Mouse (Mus musculus): ENCODE data around the gene Fkbp14. TPM values are rescaled to one million over a fixed set of nuclear protein-coding genes. Genes with fewer than 3 reads are reported as not detected.

Gene Fkbp14
- polyA plus RNA-seq, 1 experiment, result not detected

DNA sequence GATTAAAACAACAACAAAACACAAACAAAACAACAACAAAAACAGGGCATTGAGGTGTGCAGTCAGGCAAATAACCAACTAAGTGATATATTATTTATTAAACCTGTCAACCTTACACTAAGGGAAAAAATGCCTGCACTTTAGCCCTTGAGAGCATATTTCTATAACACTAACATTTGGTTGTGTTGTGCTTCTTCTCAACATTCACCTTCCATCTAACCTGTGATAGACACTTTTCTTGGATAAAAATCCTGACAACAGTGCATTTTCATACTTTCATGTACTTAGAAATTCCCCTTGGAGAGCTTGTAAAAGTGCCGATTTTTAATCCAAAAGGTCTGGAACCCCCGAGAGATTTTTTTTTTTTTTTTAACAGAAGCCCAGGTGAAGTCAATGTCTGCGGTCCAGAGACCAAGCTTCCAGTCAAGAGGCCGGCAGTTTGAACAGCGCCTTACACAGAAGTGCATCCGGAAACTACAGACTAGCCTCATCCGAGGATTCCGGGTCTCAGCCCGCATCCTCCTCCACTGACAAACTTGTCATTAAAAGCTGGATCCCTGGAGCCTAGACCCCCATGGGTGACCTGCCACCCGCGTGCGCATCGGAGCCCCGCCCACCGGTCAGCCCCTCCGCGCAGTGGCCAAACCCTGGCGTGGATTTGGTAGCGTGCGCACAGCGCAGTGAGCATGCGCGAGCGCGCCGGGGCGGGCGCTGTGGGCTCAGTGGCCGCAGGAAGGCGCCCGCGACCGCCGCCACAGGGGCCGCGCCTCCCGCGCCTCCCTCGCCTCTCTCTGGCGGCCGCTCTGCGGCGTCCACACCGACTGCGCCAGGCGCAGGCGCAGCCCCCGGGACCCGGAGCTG lies 2.4 kb downstream of the Fkbp14 start, which contains the start of gene Plekha8:
Plekha8 (plus strand) TSS at position 643 of the 861 bp plus-strand sequence.
- TF ChIP-seq GATA1 (IDR thresholded peaks at IDR 0.05; ENCODE audit: low read length), result no peak

DNA sequence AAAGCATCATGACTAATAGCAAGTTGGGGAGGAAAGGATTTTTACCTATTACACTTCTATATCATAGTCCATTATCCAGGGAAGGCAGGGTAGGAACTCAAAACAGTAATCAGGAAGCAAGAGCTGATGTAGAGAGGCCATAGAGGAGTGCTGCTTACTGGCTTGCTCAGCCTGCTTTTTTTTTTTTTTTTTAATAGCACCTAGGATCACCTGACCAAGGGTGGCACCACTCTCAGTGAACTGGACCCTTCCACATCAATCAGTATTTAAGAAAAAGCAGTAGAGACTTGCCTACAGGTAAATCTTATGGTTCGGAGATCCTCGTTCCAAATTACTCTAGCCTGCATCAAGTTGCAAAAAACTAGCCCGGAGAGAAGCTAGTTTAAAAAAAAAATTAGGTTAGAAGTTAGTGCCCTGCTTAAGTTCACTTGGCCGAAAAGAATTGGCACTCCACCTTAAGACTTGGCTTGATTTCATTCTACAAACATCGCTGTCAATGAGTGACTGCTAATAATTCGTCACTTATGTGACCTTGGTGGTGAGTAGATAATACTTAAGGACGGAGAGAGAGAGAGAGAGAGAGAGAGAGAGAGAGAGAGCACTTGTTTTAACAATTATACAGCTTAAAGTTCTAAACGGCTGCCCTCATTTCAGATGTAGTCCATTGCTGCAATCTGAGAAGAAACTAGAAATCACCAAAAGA lies 3.2 kb downstream of the Fkbp14 start:
- no peak for TF ChIP-seq GATA1 (IDR thresholded peaks at IDR 0.05; ENCODE audit: low read length)

DNA sequence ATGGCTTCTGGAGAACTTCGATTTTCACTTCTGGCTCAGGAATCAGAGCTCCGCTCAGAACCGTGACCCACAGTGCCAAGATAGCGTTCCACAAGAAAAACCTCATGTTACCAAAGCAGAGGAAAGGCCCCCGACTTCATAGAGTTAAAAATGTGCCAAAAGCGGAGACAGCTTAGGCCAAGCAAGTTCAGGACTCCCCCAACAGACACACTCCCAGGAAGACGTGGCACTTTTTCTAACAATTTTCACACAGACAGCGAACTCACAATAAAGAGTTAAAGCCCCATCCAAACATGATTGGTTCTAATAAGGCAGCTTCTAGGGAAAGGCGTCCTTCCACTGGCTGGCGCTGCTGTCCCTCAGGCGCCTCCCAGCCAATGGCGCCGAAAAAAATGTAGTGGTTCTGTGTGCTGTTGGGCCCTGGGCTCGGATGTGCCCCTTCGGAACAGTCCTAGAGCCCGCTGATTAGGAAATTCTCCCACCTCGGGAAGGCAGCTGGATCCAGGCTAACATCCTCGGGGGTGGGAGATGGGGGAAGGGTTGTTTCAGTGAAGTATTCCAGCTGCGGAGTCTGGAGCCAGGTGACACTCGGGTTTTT lies 4.1 kb downstream of the Fkbp14 start:
- no peak for TF ChIP-seq GATA1 (IDR thresholded peaks at IDR 0.05; ENCODE audit: low read length)

DNA sequence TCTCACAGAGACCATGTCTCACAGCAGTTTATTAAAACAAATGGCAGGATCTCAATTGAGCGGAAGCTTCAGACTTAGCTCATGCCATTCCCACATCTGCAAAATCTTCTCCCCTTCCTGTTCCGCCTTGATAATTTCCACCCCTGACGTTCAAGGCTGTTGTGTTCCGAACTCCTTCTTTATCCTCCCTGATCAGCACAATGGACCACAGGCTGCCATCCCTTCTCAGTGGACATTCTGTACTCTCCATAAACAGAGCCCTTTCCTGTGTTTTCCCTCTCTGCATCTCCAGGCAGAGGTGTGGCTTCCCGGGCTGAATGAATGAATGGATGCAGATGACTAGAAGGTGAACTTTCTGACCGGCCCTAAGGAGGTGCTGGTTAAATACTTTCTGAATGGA lies 5.3 kb downstream of the Fkbp14 start:
- no peak for TF ChIP-seq GATA1 (IDR thresholded peaks at IDR 0.05; ENCODE audit: low read length)

DNA sequence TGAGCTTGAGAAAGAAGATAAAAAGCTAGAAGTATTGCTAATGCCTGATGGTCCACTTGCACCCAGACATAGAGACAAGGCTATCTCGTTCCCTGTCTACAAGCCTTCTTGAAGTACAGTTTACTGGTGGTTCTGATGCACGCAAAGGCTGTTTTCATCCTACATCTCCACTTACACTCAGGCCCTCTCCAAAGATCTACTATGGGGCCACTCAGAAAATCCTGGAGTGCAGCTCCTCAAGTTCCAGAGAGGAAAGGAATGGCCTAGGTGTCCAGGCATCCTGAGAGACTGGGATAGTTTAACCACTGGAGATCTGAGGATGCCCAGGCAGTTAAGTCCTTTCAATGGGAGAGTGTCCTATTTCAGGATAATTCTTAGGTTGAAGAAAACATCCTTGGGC lies 6.4 kb downstream of the Fkbp14 start:
- no peak for TF ChIP-seq GATA1 (IDR thresholded peaks at IDR 0.05; ENCODE audit: low read length)

DNA sequence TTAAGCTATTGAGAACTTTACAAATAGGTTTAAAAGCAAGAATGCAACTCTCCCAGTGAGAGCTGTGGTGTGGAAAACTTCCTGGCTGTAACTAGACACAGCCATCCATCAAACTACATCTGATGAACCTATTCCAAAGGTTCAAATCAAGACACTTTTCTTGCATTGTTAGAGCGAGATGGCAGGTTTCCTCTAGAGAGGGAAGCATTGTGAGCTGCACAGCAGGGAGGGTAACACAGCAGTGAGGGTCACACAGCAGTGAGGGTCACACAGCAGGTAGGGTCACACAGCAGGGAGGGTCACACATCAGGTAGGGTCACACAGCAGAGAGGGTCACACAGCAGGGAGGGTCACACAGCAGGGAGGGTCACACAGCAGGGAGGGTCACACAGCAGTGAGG lies 8.9 kb downstream of the Fkbp14 start:
- TF ChIP-seq GATA1 (IDR thresholded peaks at IDR 0.05; ENCODE audit: low read length), result no peak

DNA sequence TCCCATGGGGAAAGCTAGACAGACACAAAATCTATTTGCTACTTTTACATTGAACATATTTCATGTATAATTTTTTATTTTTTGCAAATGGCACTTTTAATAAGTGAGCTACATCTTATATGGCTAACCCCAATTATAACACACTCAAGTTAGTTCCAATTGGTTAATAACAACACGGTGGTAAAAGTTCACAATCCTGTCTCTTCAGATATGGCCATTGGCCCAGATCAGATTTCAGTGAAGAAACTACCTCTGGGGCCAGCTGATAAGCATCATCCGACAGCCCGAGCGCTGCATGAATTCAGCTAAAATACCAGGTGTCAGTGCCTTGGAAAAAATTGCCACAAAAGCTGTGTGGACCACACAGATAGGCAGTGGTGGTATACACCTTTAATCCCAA lies 9.4 kb downstream of the Fkbp14 start:
- TF ChIP-seq GATA1 (IDR thresholded peaks at IDR 0.05; ENCODE audit: low read length), result no peak

DNA sequence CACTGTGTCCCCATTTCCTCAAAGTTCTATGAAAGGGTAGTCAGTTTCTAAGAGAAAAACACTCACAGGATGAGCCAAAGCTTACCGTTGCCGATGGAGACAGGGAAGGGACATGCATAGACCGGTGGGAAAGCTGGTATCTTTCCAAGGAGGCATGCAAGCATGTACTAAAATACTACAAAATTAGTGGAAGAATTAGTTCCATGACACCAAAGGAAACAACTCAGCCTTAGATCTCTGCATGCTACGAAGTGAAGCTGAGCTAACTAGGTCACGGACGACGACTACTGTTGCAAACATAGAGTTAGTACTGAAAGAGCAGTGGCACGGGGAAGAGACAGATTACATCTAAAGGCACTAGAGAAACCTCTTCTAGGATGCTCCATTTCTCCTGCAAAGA lies 10.2 kb downstream of the Fkbp14 start:
- TF ChIP-seq GATA1 (IDR thresholded peaks at IDR 0.05; ENCODE audit: low read length), result no peak

DNA sequence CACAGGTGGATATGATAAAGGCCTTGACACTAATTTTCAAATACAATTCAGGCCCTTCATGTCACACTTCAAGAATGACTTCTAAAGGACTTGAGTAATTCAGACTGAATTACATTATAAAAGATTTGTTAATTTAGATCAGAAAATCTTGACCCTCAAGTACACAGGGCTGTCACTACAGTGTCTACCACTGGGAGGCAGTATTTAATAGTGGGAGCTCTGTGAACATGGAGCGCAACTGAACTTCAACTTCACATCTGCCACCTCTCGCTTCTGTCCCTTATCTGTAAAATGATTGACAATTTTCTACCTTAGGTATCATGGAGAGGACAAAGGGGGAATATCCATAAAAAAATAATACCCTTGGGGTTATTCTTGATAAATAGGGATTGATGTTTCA lies 10.9 kb downstream of the Fkbp14 start:
- no peak for TF ChIP-seq GATA1 (IDR thresholded peaks at IDR 0.05; ENCODE audit: low read length)

DNA sequence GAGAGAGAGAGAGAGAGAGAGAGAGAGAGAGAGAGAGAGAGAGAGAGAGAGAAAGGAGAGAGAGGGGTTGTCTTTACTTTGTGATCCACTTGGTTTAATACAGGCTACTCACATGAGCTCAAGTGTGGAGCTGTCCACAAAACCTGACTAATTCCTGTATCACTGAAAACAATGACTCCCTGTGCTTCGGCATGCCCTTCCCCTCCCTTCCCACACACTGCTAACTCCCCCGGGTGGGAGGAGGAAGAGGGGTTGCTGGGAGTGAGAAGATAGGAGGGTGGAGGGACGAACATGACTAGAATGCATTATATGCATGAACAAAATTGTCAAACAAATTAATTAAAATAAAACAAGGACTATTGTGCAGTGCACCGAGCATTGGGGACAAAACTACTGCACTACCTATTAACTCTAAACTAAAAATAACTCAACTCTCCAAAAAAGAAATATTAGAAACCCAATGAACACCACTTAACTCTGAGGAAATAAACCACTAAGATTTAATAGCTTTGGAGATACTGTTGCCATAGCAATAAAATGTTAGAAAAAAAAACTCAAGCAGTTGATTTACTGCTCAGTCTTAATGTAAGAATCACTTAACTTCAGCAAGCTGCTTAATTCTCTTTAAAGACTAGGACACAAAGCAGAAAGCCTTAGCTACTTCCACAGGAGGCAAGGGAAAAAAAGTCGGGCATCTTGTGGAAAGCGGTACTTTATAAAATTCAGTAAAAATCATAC lies 23.7 kb downstream of the Fkbp14 start:
- no peak for TF ChIP-seq GATA1 (IDR thresholded peaks at IDR 0.05; ENCODE audit: low read length)

DNA sequence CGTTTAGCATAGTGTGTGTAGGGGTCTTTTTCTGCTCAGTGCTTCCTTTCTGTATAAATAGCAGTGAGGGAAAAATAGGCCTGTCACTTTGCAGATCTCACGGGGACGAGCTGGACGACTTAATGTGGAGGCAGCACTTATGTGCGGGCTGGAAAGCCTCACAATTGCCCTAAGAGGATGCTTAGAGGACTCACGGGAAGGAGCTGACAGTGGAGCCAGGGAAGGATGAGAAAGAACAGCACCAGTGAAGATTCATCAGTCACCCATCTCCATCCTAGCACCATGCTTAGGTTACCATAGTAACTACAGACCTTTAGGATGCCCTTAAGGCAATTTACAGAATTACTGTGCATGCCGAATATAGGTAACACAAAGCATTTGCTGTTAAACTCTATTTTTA lies 27.3 kb downstream of the Fkbp14 start:
- TF ChIP-seq GATA1 (IDR thresholded peaks at IDR 0.05; ENCODE audit: low read length), result no peak

DNA sequence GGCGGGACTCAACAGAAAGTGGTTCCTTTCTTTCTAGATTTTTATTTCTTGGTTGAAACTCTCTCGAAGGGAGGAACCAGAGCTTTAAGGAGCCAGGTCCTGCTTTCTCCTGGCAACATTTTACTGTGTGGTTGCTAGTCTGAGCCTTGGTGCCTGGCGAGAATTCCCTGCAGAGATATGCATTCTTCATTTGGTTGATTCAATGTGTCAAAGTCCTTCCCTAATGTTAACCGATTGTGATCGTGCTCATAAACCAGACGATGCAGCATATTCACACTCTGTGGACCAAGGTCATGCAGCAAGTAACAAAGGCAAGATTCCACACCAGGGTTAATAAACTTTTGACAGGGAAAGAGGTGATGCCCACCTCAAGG lies 30.6 kb downstream of the Fkbp14 start:
- TF ChIP-seq GATA1 (IDR thresholded peaks at IDR 0.05; ENCODE audit: low read length), result no peak

DNA sequence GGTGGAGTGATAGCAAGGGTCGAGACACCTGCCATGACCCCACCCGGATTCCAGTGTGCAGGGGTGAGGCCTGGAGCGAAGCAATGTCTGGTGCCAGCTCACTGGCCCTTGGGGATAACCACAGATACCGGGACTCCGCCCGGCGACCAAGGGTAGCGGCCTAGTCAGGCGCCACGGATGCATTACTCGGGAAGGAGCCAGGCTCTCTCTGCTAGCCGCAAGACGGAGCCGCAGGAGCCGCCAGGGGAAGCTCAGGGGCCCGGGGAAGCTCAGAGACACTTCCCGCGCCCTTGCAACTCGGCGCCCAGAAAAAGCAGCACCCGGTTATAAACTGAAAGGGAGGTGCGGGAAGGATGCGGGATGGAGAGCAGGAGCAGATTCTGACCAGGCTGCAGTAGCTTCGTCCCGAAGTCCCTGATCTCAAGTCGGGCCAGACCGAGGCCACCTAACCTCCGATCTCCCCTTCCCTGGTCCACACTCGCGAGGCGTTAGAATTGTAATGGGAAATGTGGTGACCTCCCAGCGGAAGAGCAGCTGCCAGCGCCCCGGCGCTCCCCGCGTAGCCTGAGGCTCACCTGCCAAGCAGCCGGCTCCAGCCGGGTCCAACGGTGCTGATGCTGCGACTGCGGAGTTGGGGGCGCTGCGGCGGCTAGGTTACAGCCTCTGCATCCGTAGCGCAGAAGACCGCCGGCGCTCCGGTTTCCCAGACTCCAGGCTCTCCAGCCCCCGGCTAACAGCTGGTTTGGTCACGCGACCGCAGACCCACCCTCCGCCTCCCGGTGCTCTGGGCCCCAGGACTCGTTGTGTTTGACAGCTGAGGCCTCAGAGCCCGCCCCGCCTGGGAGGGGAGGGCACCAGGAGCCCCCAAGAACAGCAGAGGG lies 31.2 kb downstream of the Fkbp14 start, which contains the start of gene Scrn1:
Scrn1 (minus strand) TSS at position 825 of the 881 bp plus-strand sequence.
- TF ChIP-seq GATA1 (IDR thresholded peaks at IDR 0.05; ENCODE audit: low read length), result no peak

DNA sequence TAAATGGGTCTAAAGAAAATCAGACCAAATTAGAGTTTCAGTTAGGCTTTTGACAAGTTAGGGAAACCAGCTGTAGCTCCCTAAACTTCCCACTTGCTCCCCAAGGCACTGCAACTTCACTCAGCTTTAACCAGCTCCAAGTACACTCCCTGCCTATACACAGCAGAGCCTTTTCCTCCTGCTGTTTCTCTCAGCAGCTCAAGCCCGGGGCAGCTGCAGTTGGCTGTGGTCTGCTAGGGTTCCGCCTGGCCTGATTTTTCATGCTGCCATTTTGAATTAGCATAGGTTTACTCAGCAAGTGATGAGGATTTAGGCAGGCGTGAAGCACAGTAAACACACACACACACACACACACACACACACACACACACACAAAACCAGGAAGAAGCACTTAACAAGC lies 32.1 kb downstream of the Fkbp14 start:
- TF ChIP-seq GATA1 (IDR thresholded peaks at IDR 0.05; ENCODE audit: low read length), result no peak

All from G1E-ER4 (cell line).